In genomic region chr9:33954319-33954718, GRCm38 (mm10) we compare ENCODE assay signal across 14 mouse cellular contexts.
"Had no signal": no experiment of that assay in that cellular context is flagged by ENCODE, and none has a peak within 500 bp of the region (broad histone marks: within the 10 kb centered on the region; RNA-seq: fewer than 3 reads in every experiment).

No protein-coding gene starts in this region.

- H3K9ac ChIP-seq: lung, embryonic 14.5 days; midbrain, embryonic 13.5 days; midbrain, embryonic 15.5 days; neural tube, embryonic 12.5 days had no signal

- H3K36me3 ChIP-seq: midbrain, embryonic 13.5 days; midbrain, embryonic 15.5 days; neural tube, embryonic 12.5 days had no signal

- H3K4me2 ChIP-seq: lung, embryonic 14.5 days; midbrain, embryonic 11.5 days; midbrain, embryonic 13.5 days; midbrain, embryonic 15.5 days; neural tube, embryonic 12.5 days had no signal

- H3K4me1 ChIP-seq: midbrain, embryonic 13.5 days; midbrain, embryonic 15.5 days; neural tube, embryonic 12.5 days had no signal

- H3K27ac ChIP-seq: midbrain, embryonic 13.5 days; midbrain, embryonic 15.5 days; neural tube, embryonic 12.5 days had no signal

- ATAC-seq: midbrain, embryonic 13.5 days; midbrain, embryonic 15.5 days had no signal

- H3K4me3 ChIP-seq: midbrain, embryonic 13.5 days; midbrain, embryonic 15.5 days; neural tube, embryonic 12.5 days had no signal

- DNase-seq: lung, adult 18-20 months; lung, embryonic 14.5 days; lung, postnatal 10 days; lung, postnatal 4 days; right cerebral cortex, postnatal 14 days; right cerebral cortex, postnatal 4 days; spleen, adult 18-20 months; thymus, adult 18-20 months; thymus, postnatal 14 days; thymus, postnatal 36 days had no signal

- H3K27me3 ChIP-seq: midbrain, embryonic 13.5 days; midbrain, embryonic 15.5 days; neural tube, embryonic 12.5 days had no signal

- H3K9me3 ChIP-seq: midbrain, embryonic 13.5 days; midbrain, embryonic 15.5 days; neural tube, embryonic 12.5 days had no signal
